Mouse (Mus musculus): ENCODE results near the gene Fcho2.

GRCm38 (mm10) chr13:98802957-98803356, 12.3 kb downstream of the Fcho2 start:
- no peak for TF ChIP-seq EP300 (IDR thresholded peaks at IDR 0.05; ENCODE audit: low read depth)
- TF ChIP-seq CTCF (IDR thresholded peaks at IDR 0.05; ENCODE audit: low read depth) = no peak
